Mouse (Mus musculus): ENCODE data around the gene Gap43. TPM values are rescaled to one million over a fixed set of nuclear protein-coding genes. Genes with fewer than 3 reads are reported as not detected.
"Not testable (repeated sequence)": the region's sequence is repeated elsewhere in the genome, so short reads cannot be mapped to it uniquely, and the experiment has no call there.

Gene Gap43
- polyA plus RNA-seq, 1 experiment from 2014 or later = 2.8 TPM

GRCm38 (mm10) chr16:42265185-42265584 lies 75.3 kb downstream of the Gap43 start:
- H3K4me3 ChIP-seq (replicated peaks) = no peak overlapping the region
- H3K4me1 ChIP-seq (replicated peaks) = no peaks in the 10 kb centered on the region
- no peak overlapping the region for H3K9ac ChIP-seq
- H3K4me2 ChIP-seq = no peak overlapping the region
- no peak overlapping the region for H3K27ac ChIP-seq (replicated peaks)
- no peaks in the 10 kb centered on the region for H3K9me3 ChIP-seq (replicated peaks)
- 18% methylated on average over 3 of the region's 3 CpGs for WGBS (ENCODE audit: insufficient replicate concordance)
- no peaks in the 10 kb centered on the region for H3K36me3 ChIP-seq (replicated peaks)
- H3K27me3 ChIP-seq = no peaks in the 10 kb centered on the region
- no peak for ATAC-seq (ENCODE audit: insufficient read depth)

GRCm38 (mm10) chr16:42262935-42263542 lies 77.4 kb downstream of the Gap43 start:
- no peak for ATAC-seq (ENCODE audit: insufficient read depth)
- no peak overlapping the region for H3K27ac ChIP-seq (replicated peaks)
- no peaks in the 10 kb centered on the region for H3K9me3 ChIP-seq (replicated peaks)
- no peaks in the 10 kb centered on the region for H3K36me3 ChIP-seq (replicated peaks)
- no peak overlapping the region for H3K9ac ChIP-seq
- no peak overlapping the region for H3K4me2 ChIP-seq
- no peaks in the 10 kb centered on the region for H3K4me1 ChIP-seq (replicated peaks)
- 71% methylated on average over 5 of the region's 5 CpGs for WGBS (ENCODE audit: insufficient replicate concordance)
- no peaks in the 10 kb centered on the region for H3K27me3 ChIP-seq
- no peak overlapping the region for H3K4me3 ChIP-seq (replicated peaks)

GRCm38 (mm10) chr16:42255693-42256092 lies 84.8 kb downstream of the Gap43 start:
- ATAC-seq (ENCODE audit: insufficient read depth) = no peak
- no peaks in the 10 kb centered on the region for H3K36me3 ChIP-seq (replicated peaks)
- WGBS (ENCODE audit: insufficient replicate concordance) = 82% methylated on average over 11 of the region's 11 CpGs
- no peaks in the 10 kb centered on the region for H3K9me3 ChIP-seq (replicated peaks)
- H3K27ac ChIP-seq (replicated peaks) = no peak overlapping the region
- no peaks in the 10 kb centered on the region for H3K4me1 ChIP-seq (replicated peaks)
- no peak overlapping the region for H3K4me2 ChIP-seq
- H3K9ac ChIP-seq = no peak overlapping the region
- no peaks in the 10 kb centered on the region for H3K27me3 ChIP-seq
- H3K4me3 ChIP-seq (replicated peaks) = no peak overlapping the region

- WGBS (ENCODE audit: insufficient replicate concordance) = 53% methylated on average over 3 of the region's 3 CpGs
- H3K27ac ChIP-seq (replicated peaks) = no peak overlapping the region
- ATAC-seq (ENCODE audit: insufficient read depth) = no peak
- no peak overlapping the region for H3K4me2 ChIP-seq
- H3K9me3 ChIP-seq (replicated peaks) = no peaks in the 10 kb centered on the region
- H3K27me3 ChIP-seq = no peaks in the 10 kb centered on the region
- H3K36me3 ChIP-seq (replicated peaks) = no peaks in the 10 kb centered on the region
- no peak overlapping the region for H3K9ac ChIP-seq
- no peak overlapping the region for H3K4me3 ChIP-seq (replicated peaks)
- H3K4me1 ChIP-seq (replicated peaks) = no peaks in the 10 kb centered on the region
Measured at GRCm38 (mm10) chr16:42255222-42255621, 85.2 kb downstream of the Gap43 start.

- H3K4me1 ChIP-seq (replicated peaks) = no peaks in the 10 kb centered on the region
- no peak overlapping the region for H3K27ac ChIP-seq (replicated peaks)
- no peak overlapping the region for H3K4me2 ChIP-seq
- H3K4me3 ChIP-seq (replicated peaks) = no peak overlapping the region
- no peak for ATAC-seq (ENCODE audit: insufficient read depth)
- no peak overlapping the region for H3K9ac ChIP-seq
- H3K27me3 ChIP-seq = no peaks in the 10 kb centered on the region
- H3K9me3 ChIP-seq (replicated peaks) = no peaks in the 10 kb centered on the region
- 52% methylated on average over 5 of the region's 5 CpGs for WGBS (ENCODE audit: insufficient replicate concordance)
- no peaks in the 10 kb centered on the region for H3K36me3 ChIP-seq (replicated peaks)
Measured at GRCm38 (mm10) chr16:42252252-42252651, 88.2 kb downstream of the Gap43 start.

- not testable (repeated sequence) for H3K4me3 ChIP-seq (replicated peaks); H3K9ac ChIP-seq; H3K36me3 ChIP-seq (replicated peaks); H3K4me2 ChIP-seq; H3K27ac ChIP-seq (replicated peaks); H3K4me1 ChIP-seq (replicated peaks); H3K9me3 ChIP-seq (replicated peaks); ATAC-seq (ENCODE audit: insufficient read depth); H3K27me3 ChIP-seq
- 47% methylated on average over 3 of the region's 3 CpGs for WGBS (ENCODE audit: insufficient replicate concordance)
Measured at GRCm38 (mm10) chr16:42244121-42244520, 96.3 kb downstream of the Gap43 start.

GRCm38 (mm10) chr16:42231306-42231705 lies 109.1 kb downstream of the Gap43 start:
- Histone ChIP-seq H3K4me3 (replicated peaks) (no peak overlapping the region), H3K4me2 (no peak overlapping the region), H3K4me1 (replicated peaks) (no peaks in the 10 kb centered on the region), H3K36me3 (replicated peaks) (no peaks in the 10 kb centered on the region), H3K27me3 (no peaks in the 10 kb centered on the region), H3K27ac (replicated peaks) (no peak overlapping the region), H3K9me3 (replicated peaks) (0 out of 2 replicates have a peak, but pooled peaks cover 2% of the 10 kb centered on the region), H3K9ac (no peak overlapping the region)
- ATAC-seq (ENCODE audit: insufficient read depth) = no peak
- 57% methylated on average over 4 of the region's 4 CpGs for WGBS (ENCODE audit: insufficient replicate concordance)

Small RNA genes within 50 kb of the gene (microRNA-seq; reads per million reads assigned to microRNA genes)
- gene Mir6540 = 4.3 reads per million, percentile 13 among the genes with 10 or more reads in this experiment
